Mouse (Mus musculus): ENCODE measurements around the gene Cnot3. TPM values are rescaled to one million over a fixed set of nuclear protein-coding genes. Genes with fewer than 3 reads are reported as not detected.
"Not testable (repeated sequence)": the region's sequence is repeated elsewhere in the genome, so short reads cannot be mapped to it uniquely, and the experiment has no call there.

Gene Cnot3
- polyA plus RNA-seq, 2 experiments, result 20.2 to 30.2 TPM

GRCm38 (mm10) chr7:3703879-3704441 lies 58.9 kb downstream of the Cnot3 start, which contains the start of gene Rps9:
TSS of gene Rps9 (plus strand) at chr7:3703993.
- TF ChIP-seq CTCF (IDR thresholded peaks at IDR 0.05; ENCODE audit: low read depth), result peak; percentile 36; the same call in 1 of the 2 replicates
- TF ChIP-seq EP300 (IDR thresholded peaks at IDR 0.05; ENCODE audit: low read depth), result no peak
- Histone ChIP-seq H3K27me3 (ENCODE audit: control insufficient read depth, insufficient read depth, low read length) (no peaks in the 10 kb centered on the region), H3K4me2 (ENCODE audit: low read depth) (peak within 1 kb of the TSS; percentile 92), H3K9ac (replicated peaks) (peak within 1 kb of the TSS; percentile 91), H3K4me3 (ENCODE audit: insufficient read depth in 1 of 2, low read depth in 2 of 2, low read length in 2 of 2) (peak within 1 kb of the TSS; percentile 88 to 99), H3K4me1 (replicated peaks; ENCODE audit: control insufficient read depth in 2 of 2, insufficient read depth in 2 of 2, low read length in 1 of 2) (peaks cover 5 to 10% of the 10 kb centered on the region in 2 experiments; a peak in 2 of 4 replicates), H3K9me3 (ENCODE audit: control insufficient read depth, low read length) (no peaks in the 10 kb centered on the region), H3K36me3 (replicated peaks; ENCODE audit: control insufficient read depth, insufficient read depth, low read depth) (peaks cover 32% of the 10 kb centered on the region), H3K27ac (peak within 1 kb of the TSS; percentile 90)
- ATAC-seq (ENCODE audit: insufficient read depth) (peak; percentile 92), DNase-seq (ENCODE audit: low read depth in 3 of 3, low spot score in 3 of 3) (peak; percentile 92 to 93 (median 93))
- 1% methylated on average over 42 of the region's 42 CpGs for WGBS (ENCODE audit: insufficient replicate concordance)

GRCm38 (mm10) chr7:3704475-3704874 lies 59.4 kb downstream of the Cnot3 start:
- Histone ChIP-seq H3K4me1 (replicated peaks; ENCODE audit: control insufficient read depth in 2 of 2, insufficient read depth in 2 of 2, low read length in 1 of 2) (peaks cover 5 to 10% of the 10 kb centered on the region in 2 experiments; a peak in 2 of 4 replicates), H3K4me2 (ENCODE audit: low read depth) (peak overlapping the region; percentile 92), H3K9me3 (ENCODE audit: control insufficient read depth, low read length) (no peaks in the 10 kb centered on the region), H3K27ac (peak overlapping the region; percentile 90), H3K36me3 (replicated peaks; ENCODE audit: control insufficient read depth, insufficient read depth, low read depth) (peaks cover 32% of the 10 kb centered on the region), H3K9ac (replicated peaks) (peak overlapping the region; percentile 91), H3K4me3 (ENCODE audit: insufficient read depth in 1 of 2, low read depth in 2 of 2, low read length in 2 of 2) (peak overlapping the region; percentile 88 to 99), H3K27me3 (ENCODE audit: control insufficient read depth, insufficient read depth, low read length) (no peaks in the 10 kb centered on the region)
- WGBS (ENCODE audit: insufficient replicate concordance), result under 1% methylated on average over 20 of the region's 20 CpGs
- peak; percentile 9; the same call in 1 of the 2 replicates for ATAC-seq (ENCODE audit: insufficient read depth)
- TF ChIP-seq EP300 (IDR thresholded peaks at IDR 0.05; ENCODE audit: low read depth), result no peak
- no peak for TF ChIP-seq CTCF (IDR thresholded peaks at IDR 0.05; ENCODE audit: low read depth)
- DNase-seq (ENCODE audit: low read depth in 3 of 3, low spot score in 3 of 3), result no peak

GRCm38 (mm10) chr7:3705461-3705860 lies 60.4 kb downstream of the Cnot3 start:
- Histone ChIP-seq H3K4me3 (ENCODE audit: insufficient read depth in 1 of 2, low read depth in 2 of 2, low read length in 2 of 2) (peak overlapping the region; percentile 88 to 99), H3K27ac (peak overlapping the region; percentile 90), H3K9ac (replicated peaks) (peak overlapping the region; percentile 91), H3K4me1 (replicated peaks; ENCODE audit: control insufficient read depth in 2 of 2, insufficient read depth in 2 of 2, low read length in 1 of 2) (peaks cover 5 to 10% of the 10 kb centered on the region in 2 experiments; a peak in 2 of 4 replicates), H3K36me3 (replicated peaks; ENCODE audit: control insufficient read depth, insufficient read depth, low read depth) (peaks cover 32% of the 10 kb centered on the region), H3K4me2 (ENCODE audit: low read depth) (peak overlapping the region; percentile 92)
- WGBS (ENCODE audit: insufficient replicate concordance), result under 1% methylated on average over 6 of the region's 7 CpGs
- not testable (repeated sequence) for ATAC-seq (ENCODE audit: insufficient read depth); H3K9me3 ChIP-seq (ENCODE audit: control insufficient read depth, low read length); H3K27me3 ChIP-seq (ENCODE audit: control insufficient read depth, insufficient read depth, low read length); DNase-seq (ENCODE audit: low read depth in 3 of 3, low spot score in 3 of 3)

- Histone ChIP-seq H3K27ac (peak overlapping the region; percentile 27), H3K9ac (replicated peaks) (peak overlapping the region; percentile 91), H3K4me1 (replicated peaks; ENCODE audit: control insufficient read depth in 2 of 2, insufficient read depth in 2 of 2, low read length in 1 of 2) (peaks cover 5 to 10% of the 10 kb centered on the region in 2 experiments; a peak in 2 of 4 replicates), H3K27me3 (ENCODE audit: control insufficient read depth, insufficient read depth, low read length) (no peaks in the 10 kb centered on the region), H3K4me3 (ENCODE audit: insufficient read depth in 1 of 2, low read depth in 2 of 2, low read length in 2 of 2) (peak overlapping the region; percentile 88 to 99), H3K36me3 (replicated peaks; ENCODE audit: control insufficient read depth, insufficient read depth, low read depth) (peaks cover 32% of the 10 kb centered on the region), H3K9me3 (ENCODE audit: control insufficient read depth, low read length) (no peaks in the 10 kb centered on the region), H3K4me2 (ENCODE audit: low read depth) (peak overlapping the region; percentile 92)
- WGBS (ENCODE audit: insufficient replicate concordance), result 13% methylated on average over 6 of the region's 6 CpGs
- no peak for DNase-seq (ENCODE audit: low read depth in 3 of 3, low spot score in 3 of 3)
- TF ChIP-seq CTCF (IDR thresholded peaks at IDR 0.05; ENCODE audit: low read depth) (no peak), EP300 (IDR thresholded peaks at IDR 0.05; ENCODE audit: low read depth) (no peak)
- no peak for ATAC-seq (ENCODE audit: insufficient read depth)
Measured at GRCm38 (mm10) chr7:3705911-3706310, 60.8 kb downstream of the Cnot3 start.

GRCm38 (mm10) chr7:3706343-3706934 lies 61.4 kb downstream of the Cnot3 start:
- Histone ChIP-seq H3K4me1 (replicated peaks; ENCODE audit: control insufficient read depth in 2 of 2, insufficient read depth in 2 of 2, low read length in 1 of 2) (peaks cover 5 to 10% of the 10 kb centered on the region in 2 experiments; a peak in 2 of 4 replicates), H3K4me3 (ENCODE audit: insufficient read depth in 1 of 2, low read depth in 2 of 2, low read length in 2 of 2) (peak overlapping the region; percentile 88 to 99), H3K27ac (peak overlapping the region; percentile 27), H3K4me2 (ENCODE audit: low read depth) (peak overlapping the region; percentile 92), H3K9me3 (ENCODE audit: control insufficient read depth, low read length) (no peaks in the 10 kb centered on the region), H3K36me3 (replicated peaks; ENCODE audit: control insufficient read depth, insufficient read depth, low read depth) (peaks cover 32% of the 10 kb centered on the region), H3K9ac (replicated peaks) (peak overlapping the region; percentile 91), H3K27me3 (ENCODE audit: control insufficient read depth, insufficient read depth, low read length) (no peaks in the 10 kb centered on the region)
- ATAC-seq (ENCODE audit: insufficient read depth) (no peak), DNase-seq (ENCODE audit: low read depth in 3 of 3, low spot score in 3 of 3) (no peak)
- no peak for TF ChIP-seq CTCF (IDR thresholded peaks at IDR 0.05; ENCODE audit: low read depth)
- TF ChIP-seq EP300 (IDR thresholded peaks at IDR 0.05; ENCODE audit: low read depth), result no peak
- 24% methylated on average over 11 of the region's 11 CpGs for WGBS (ENCODE audit: insufficient replicate concordance)

Data from liver, embryonic 14.5 days (tissue).